Mouse (Mus musculus): ENCODE data around the gene Olfr56.

- TF ChIP-seq ZNF384 (IDR thresholded peaks at IDR 0.05; ENCODE audit: low read depth, low read length) (no peak), MAFK (IDR thresholded peaks at IDR 0.05; ENCODE audit: insufficient read depth, low read depth, low read length) (no peak)
Observed at GRCm38 (mm10) chr11:49092053-49092586, 113.4 kb downstream of the Olfr56 start.
